Mouse (Mus musculus) stomach, postnatal 0 days (tissue): ENCODE measurements around the gene Pxmp2. TPM values are rescaled to one million over a fixed set of nuclear protein-coding genes. Genes with fewer than 3 reads are reported as not detected.

Experiments
- ATAC-seq: fragments of 200-750 bp; cut with Nextera tagmentation; 2 replicates; pipeline ENCODE4 v1.8.0; 2017; ENCODE audit not compliant: low FRiP score, low TSS enrichment
- DNase-seq: peaks from one replicate; pipeline ENCODE4 v3.0.0-alpha.2; 2016; ENCODE audit warnings: low spot score
- H3K27ac ChIP-seq: fragments of 300-500 bp; sonication (generic); replicated peaks from 2 replicates; pipeline ENCODE4 v1.5.1; 2014; ENCODE audit warnings: mild to moderate bottlenecking, control low read depth
- H3K27me3 ChIP-seq: fragments of 300-500 bp; sonication (generic); 2 replicates; pipeline ENCODE4 v1.6.1; 2014; ENCODE audit warnings: low read length; ENCODE audit not compliant: control insufficient read depth, insufficient read depth
- H3K36me3 ChIP-seq: fragments of 300-500 bp; sonication (generic); 2 replicates; pipeline ENCODE4 v1.6.1; 2014; ENCODE audit warnings: low read length, mixed read lengths; ENCODE audit not compliant: control insufficient read depth, insufficient read depth
- H3K4me1 ChIP-seq: fragments of 300-500 bp; sonication (generic); replicated peaks from 2 replicates; pipeline ENCODE4 v1.6.1; 2014; ENCODE audit warnings: antibody characterized with exemption; ENCODE audit not compliant: control insufficient read depth, insufficient read depth
- H3K4me2 ChIP-seq: fragments of 300-500 bp; sonication (generic); replicated peaks from 2 replicates; pipeline ENCODE4 v1.6.1; 2014; ENCODE audit warnings: low read depth, mild to moderate bottlenecking, control low read depth, moderate library complexity
- H3K4me3 ChIP-seq: fragments of 300-500 bp; sonication (generic); 2 replicates; pipeline ENCODE4 v1.5.1; 2014; ENCODE audit warnings: low read depth, low read length, control low read depth
- H3K9ac ChIP-seq: fragments of 300-500 bp; sonication (generic); 2 replicates; pipeline ENCODE4 v1.6.1; 2014; ENCODE audit warnings: mild to moderate bottlenecking, low read length, control low read depth, mixed read lengths
- H3K9me3 ChIP-seq: fragments of 300-500 bp; sonication (generic); 2 replicates; pipeline ENCODE4 v1.6.1; 2016; ENCODE audit warnings: low read length; ENCODE audit not compliant: control insufficient read depth
- CTCF ChIP-seq: IDR thresholded peaks from 2 replicates; pipeline ENCODE4 v1.5.1; 2016; ENCODE audit warnings: antibody characterized with exemption, low read depth, mild to moderate bottlenecking, moderate library complexity
- EP300 ChIP-seq: optimal IDR thresholded peaks from 2 replicates; pipeline ENCODE3; 2016; ENCODE audit warnings: antibody characterized with exemption
- WGBS: fragments of 180-500 bp; shearing (Covaris S2); extraction: QIAGEN DNeasy Blood & Tissue Kit; methylation state at CpG from one replicate; pipeline ENCODE4 v1.1.7; 2014; 5-methylcytosine and 5-hydroxymethylcytosine counted together
- polyA plus RNA-seq: library from polyadenylated mRNA; unstranded; fragments of >200 nt; fragmentation: Nextera tagmentation; extraction: Ambion mirVana; gene quantifications from 2 replicates; pipeline ENCODE4 v1.2.1, GENCODE M21; 2015

Pxmp2 gene
- polyA plus RNA-seq, 1 experiment from 2014 or later, result 3.8 TPM

- Histone ChIP-seq H3K36me3 (no peaks in the 10 kb centered on the region), H3K27me3 (no peaks in the 10 kb centered on the region), H3K9ac (no peak overlapping the region), H3K4me1 (no peaks in the 10 kb centered on the region), H3K9me3 (no peaks in the 10 kb centered on the region), H3K27ac (no peak overlapping the region), H3K4me3 (no peak overlapping the region), H3K4me2 (no peak overlapping the region)
- ATAC-seq, result peak; percentile 29; the same call in 1 of the 2 replicates
- DNase-seq, result no peak
- no peak for TF ChIP-seq CTCF
- 93% methylated on average over 1 of the region's 1 CpGs for WGBS
Measured at GRCm38 (mm10) chr5:110276910-110277309, 9.1 kb downstream of the Pxmp2 start.

GRCm38 (mm10) chr5:110276391-110276790 is 9.6 kb downstream of the Pxmp2 start:
- ATAC-seq, result no peak
- 72% methylated on average over 2 of the region's 2 CpGs for WGBS
- H3K27me3 ChIP-seq, result no peaks in the 10 kb centered on the region
- H3K4me1 ChIP-seq, result no peaks in the 10 kb centered on the region
- H3K9ac ChIP-seq, result no peak overlapping the region
- no peak overlapping the region for H3K27ac ChIP-seq
- H3K36me3 ChIP-seq, result no peaks in the 10 kb centered on the region
- no peak overlapping the region for H3K4me2 ChIP-seq
- no peaks in the 10 kb centered on the region for H3K9me3 ChIP-seq
- TF ChIP-seq CTCF, result no peak
- TF ChIP-seq EP300, result no peak
- no peak for DNase-seq
- H3K4me3 ChIP-seq, result no peak overlapping the region

GRCm38 (mm10) chr5:110274846-110275245 is 11.1 kb downstream of the Pxmp2 start:
- Histone ChIP-seq H3K9me3 (no peaks in the 10 kb centered on the region), H3K4me3 (no peak overlapping the region), H3K36me3 (no peaks in the 10 kb centered on the region), H3K9ac (no peak overlapping the region; the same call in 1 of the 2 replicates), H3K27me3 (no peaks in the 10 kb centered on the region), H3K4me1 (no peaks in the 10 kb centered on the region), H3K4me2 (no peak overlapping the region), H3K27ac (no peak overlapping the region)
- no peak for ATAC-seq
- no peak for DNase-seq
- no peak for TF ChIP-seq CTCF
- no peak for TF ChIP-seq EP300
- WGBS, result 67% methylated on average over 2 of the region's 2 CpGs

- ATAC-seq (no peak), DNase-seq (no peak)
- no peaks in the 10 kb centered on the region for H3K36me3 ChIP-seq
- H3K9ac ChIP-seq, result no peak overlapping the region
- H3K4me2 ChIP-seq, result no peak overlapping the region
- no peaks in the 10 kb centered on the region for H3K4me1 ChIP-seq
- no peaks in the 10 kb centered on the region for H3K9me3 ChIP-seq
- H3K27me3 ChIP-seq, result no peaks in the 10 kb centered on the region
- 81% methylated on average over 4 of the region's 4 CpGs for WGBS
- TF ChIP-seq CTCF (no peak), EP300 (no peak)
- H3K4me3 ChIP-seq, result no peak overlapping the region
- H3K27ac ChIP-seq, result no peak overlapping the region
Measured at GRCm38 (mm10) chr5:110274147-110274546, 11.8 kb downstream of the Pxmp2 start.

GRCm38 (mm10) chr5:110270242-110270641 is 15.7 kb downstream of the Pxmp2 start:
- 91% methylated on average over 6 of the region's 6 CpGs for WGBS
- Histone ChIP-seq H3K27me3 (no peaks in the 10 kb centered on the region), H3K4me3 (no peak overlapping the region), H3K4me1 (peaks cover 3% of the 10 kb centered on the region; the same call in 1 of the 2 replicates), H3K9me3 (no peaks in the 10 kb centered on the region), H3K27ac (no peak overlapping the region), H3K36me3 (peaks cover 7% of the 10 kb centered on the region), H3K4me2 (no peak overlapping the region), H3K9ac (no peak overlapping the region)
- no peak for ATAC-seq
- no peak for TF ChIP-seq CTCF
- TF ChIP-seq EP300, result no peak
- no peak for DNase-seq

- H3K4me2 ChIP-seq, result peak within 1 kb of the TSS; percentile 89
- peak; percentile 87 for TF ChIP-seq CTCF
- TF ChIP-seq EP300, result no peak
- peak within 1 kb of the TSS; percentile 83 for H3K4me3 ChIP-seq
- ATAC-seq, result peak; percentile 95
- H3K4me1 ChIP-seq, result peaks cover 3% of the 10 kb centered on the region; the same call in 1 of the 2 replicates
- no peaks in the 10 kb centered on the region for H3K27me3 ChIP-seq
- peak; percentile 96 for DNase-seq
- peak within 1 kb of the TSS; percentile 89 for H3K9ac ChIP-seq
- peaks cover 16% of the 10 kb centered on the region for H3K36me3 ChIP-seq
- WGBS, result under 1% methylated on average over 51 of the region's 66 CpGs
- H3K27ac ChIP-seq, result peak within 1 kb of the TSS; percentile 78
- H3K9me3 ChIP-seq, result no peaks in the 10 kb centered on the region
Measured at GRCm38 (mm10) chr5:110269141-110270101, 16.6 kb downstream of the Pxmp2 start, which contains the start of gene Pgam5. Pgam5 (minus strand) TSS chr5:110269913.
